25 mouse cellular contexts compared by ENCODE assay signal in the genomic region with DNA sequence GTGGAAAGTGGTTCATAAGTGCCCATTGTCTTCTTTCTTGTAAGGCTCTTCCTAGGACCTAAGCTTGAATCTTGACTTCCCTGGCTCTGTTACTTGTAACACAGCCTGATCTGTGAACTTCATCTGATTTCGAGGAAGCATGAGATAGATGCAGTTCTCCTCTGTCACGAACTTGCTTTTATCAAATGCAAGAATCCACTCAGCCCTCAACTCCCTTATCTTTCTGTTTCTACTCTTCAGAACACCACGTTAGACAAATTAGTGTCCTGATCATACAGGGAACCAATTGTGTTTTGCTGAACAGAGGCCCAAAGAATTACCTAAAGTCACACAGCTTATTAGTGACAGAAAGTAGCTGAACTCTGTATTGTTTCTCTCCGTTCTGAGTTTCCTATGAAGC.
"Had no signal": no experiment of that assay in that cellular context is flagged by ENCODE, and none has a peak within 500 bp of the region (broad histone marks: within the 10 kb centered on the region; RNA-seq: fewer than 3 reads in every experiment).

No protein-coding gene starts in this region.

- H3K9ac ChIP-seq: embryonic facial prominence, embryonic 12.5 days; embryonic facial prominence, embryonic 13.5 days; embryonic facial prominence, embryonic 15.5 days; forebrain, embryonic 12.5 days; forebrain, embryonic 13.5 days; forebrain, embryonic 15.5 days; forebrain, postnatal 0 days had no signal

- H3K27me3 ChIP-seq: embryonic facial prominence, embryonic 12.5 days; embryonic facial prominence, embryonic 13.5 days; forebrain, embryonic 12.5 days; forebrain, embryonic 13.5 days; forebrain, embryonic 15.5 days had no signal

- H3K4me1 ChIP-seq: embryonic facial prominence, embryonic 15.5 days; forebrain, embryonic 10.5 days; forebrain, embryonic 12.5 days; forebrain, embryonic 13.5 days; forebrain, embryonic 15.5 days had no signal

- H3K27ac ChIP-seq: embryonic facial prominence, embryonic 10.5 days; embryonic facial prominence, embryonic 12.5 days; embryonic facial prominence, embryonic 13.5 days; embryonic facial prominence, embryonic 15.5 days; forebrain, embryonic 10.5 days; forebrain, embryonic 12.5 days; forebrain, embryonic 13.5 days; forebrain, embryonic 15.5 days; gastrocnemius, adult 2 months; heart, adult 2 months; heart, embryonic 10.5 days had no signal

- H3K4me3 ChIP-seq: embryonic facial prominence, embryonic 10.5 days; embryonic facial prominence, embryonic 12.5 days; embryonic facial prominence, embryonic 13.5 days; embryonic facial prominence, embryonic 15.5 days; erythroblast, embryonic 14.5 days; forebrain, embryonic 10.5 days; forebrain, embryonic 12.5 days; forebrain, embryonic 13.5 days; forebrain, embryonic 15.5 days; gastrocnemius, adult 2 months; heart, adult 2 months; heart, embryonic 10.5 days had no signal

- H3K9me3 ChIP-seq: embryonic facial prominence, embryonic 10.5 days; embryonic facial prominence, embryonic 12.5 days; embryonic facial prominence, embryonic 13.5 days; embryonic facial prominence, embryonic 15.5 days; forebrain, embryonic 10.5 days; forebrain, embryonic 12.5 days; forebrain, embryonic 13.5 days; forebrain, embryonic 15.5 days; heart, embryonic 10.5 days had no signal

- DNase-seq: cerebellum, adult 8-10 months; cerebellum, adult 9-10 months; cerebellum, adult 9-11 months; cerebellum, postnatal 10 days; cerebellum, postnatal 14 days; cerebellum, postnatal 25 days; cerebellum, postnatal 36 days; embryo, embryonic 11 days; forebrain, postnatal 0 days; gastrocnemius, adult 2 months; gastrocnemius, postnatal 10 days; gastrocnemius, postnatal 14 days; gastrocnemius, postnatal 25 days; gastrocnemius, postnatal 36 days; heart, adult 2 months had no signal

- H3K36me3 ChIP-seq: embryonic facial prominence, embryonic 10.5 days; embryonic facial prominence, embryonic 12.5 days; embryonic facial prominence, embryonic 13.5 days; embryonic facial prominence, embryonic 15.5 days; forebrain, embryonic 10.5 days; forebrain, embryonic 12.5 days; forebrain, embryonic 15.5 days; heart, embryonic 10.5 days had no signal
